Mouse (Mus musculus) heart, embryonic 14.5 days (tissue): ENCODE data around the gene Zeb2. TPM values are rescaled to one million over a fixed set of nuclear protein-coding genes. Genes with fewer than 3 reads are reported as not detected.

ENCODE experiments used
- microRNA-seq: library from miRNA; unstranded; fragments of <30 nt; microRNA quantifications from one replicate; pipeline ENCODE4, GENCODE M21; 2016
- polyA plus RNA-seq: library from polyadenylated mRNA; unstranded; fragments of >200 nt; fragmentation: Nextera tagmentation; extraction: Ambion mirVana; gene quantifications from 2 replicates; pipeline ENCODE4 v1.2.1, GENCODE M21; 2014

Zeb2 gene
- polyA plus RNA-seq, 1 experiment from 2014 or later = 22.0 TPM

Small RNAs within 50 kb of the gene (microRNA-seq; reads per million reads assigned to microRNA genes)
- not detected for gene Mir5129

Other genes with a start within 250 kb of the Zeb2 start
- gene Gtdc1, start 189.7 kb downstream of the Zeb2 start, polyA plus RNA-seq = 11.4 and 13.0 TPM in 2 replicates